Mouse (Mus musculus) testis, adult 2 months (tissue): Measurements from ENCODE around the gene Rbx1. TPM values are rescaled to one million over a fixed set of nuclear protein-coding genes. Genes with fewer than 3 reads are reported as not detected.
"Not testable (repeated sequence)": the region's sequence is repeated elsewhere in the genome, so short reads cannot be mapped to it uniquely, and the experiment has no call there.

Experiments used
- H3K27ac ChIP-seq: fragments of 200-500 bp; 2 replicates; pipeline ENCODE4 v1.5.1; 2012; ENCODE audit warnings: low read depth, low read length; ENCODE audit not compliant: control insufficient read depth, insufficient read depth
- H3K27me3 ChIP-seq: fragments of 200-500 bp; 2 replicates; pipeline ENCODE4 v1.6.1; 2012; ENCODE audit warnings: mild to moderate bottlenecking, low read length, moderate library complexity; ENCODE audit not compliant: control insufficient read depth, insufficient read depth
- H3K36me3 ChIP-seq: fragments of 200-500 bp; 2 replicates; pipeline ENCODE4 v1.6.1; 2012; ENCODE audit warnings: mild to moderate bottlenecking, low read length; ENCODE audit not compliant: control insufficient read depth, insufficient read depth
- H3K4me1 ChIP-seq: fragments of 200-500 bp; 2 replicates; pipeline ENCODE4 v1.6.1; 2012; ENCODE audit warnings: low read length; ENCODE audit not compliant: control insufficient read depth, insufficient read depth
- H3K4me3 ChIP-seq: fragments of 200-500 bp; 2 replicates; pipeline ENCODE4 v1.5.1; 2012; ENCODE audit warnings: low read depth, mild to moderate bottlenecking, low read length, moderate library complexity, mixed read lengths; ENCODE audit not compliant: control insufficient read depth
- CTCF ChIP-seq: fragments of 200-500 bp; IDR thresholded peaks from 2 replicates; pipeline ENCODE4 v1.5.1; 2012; ENCODE audit warnings: low read depth, mild to moderate bottlenecking, inconsistent platforms, low read length, moderate library complexity; ENCODE audit not compliant: control insufficient read depth, insufficient read depth, insufficient replicate concordance
- POLR2A ChIP-seq: fragments of 200-500 bp; IDR thresholded peaks from 2 replicates; pipeline ENCODE4 v1.6.1; 2012; ENCODE audit warnings: low read depth, mild to moderate bottlenecking, inconsistent platforms, low read length, moderate library complexity; ENCODE audit not compliant: control insufficient read depth
- polyA plus RNA-seq: library from polyadenylated mRNA; depleted of rRNA; stranded (reverse); fragments of >200 nt; gene quantifications from 2 replicates; pipeline ENCODE4 v1.2.3, GENCODE M21; 2012; rRNA removed

The Rbx1 gene
- polyA plus RNA-seq = 51.1 and 55.3 TPM in 2 replicates

GRCm38 (mm10) chr15:81465901-81466737 is at the start of gene Rbx1:
Gene Rbx1, plus strand, starts transcription at chr15:81466296.
- TF ChIP-seq POLR2A (0 out of 2 replicates have a peak, but pooled peaks have one; percentile 51), CTCF (no peak)
- H3K4me3 ChIP-seq = peak within 1 kb of the TSS; percentile 91
- H3K27me3 ChIP-seq = no peaks in the 10 kb centered on the region
- no peaks in the 10 kb centered on the region; the same call in 1 of the 2 replicates for H3K4me1 ChIP-seq
- no peaks in the 10 kb centered on the region for H3K36me3 ChIP-seq
- peak within 1 kb of the TSS; percentile 91 for H3K27ac ChIP-seq

DNA sequence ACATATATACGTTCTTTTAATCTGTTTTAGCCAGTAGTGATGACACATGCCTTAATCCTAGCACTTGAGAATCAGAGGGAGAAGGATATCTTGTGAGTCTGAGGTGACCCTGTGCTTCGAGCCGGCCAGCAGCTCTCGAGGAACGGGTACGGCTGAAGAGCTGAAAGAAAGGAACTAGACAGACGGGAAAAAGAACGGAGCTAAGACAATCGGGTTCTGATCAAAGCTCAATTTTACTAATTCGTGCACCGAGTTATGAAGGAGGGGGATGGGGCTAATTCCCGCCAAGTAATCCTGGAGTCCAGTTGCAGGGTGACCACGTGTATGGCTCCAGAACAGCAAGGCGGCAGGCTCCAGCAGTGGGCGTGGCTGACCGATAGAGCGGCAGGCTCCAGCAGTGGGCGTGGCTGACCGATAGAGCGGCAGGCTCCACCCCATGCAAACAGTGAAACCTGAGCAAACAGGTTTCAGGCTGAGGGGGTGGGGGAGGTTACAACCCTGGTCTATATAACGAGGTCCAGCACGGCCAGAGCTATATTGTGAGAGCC is 49.3 kb upstream of the Rbx1 start:
- not testable (repeated sequence) for H3K27me3 ChIP-seq, H3K27ac ChIP-seq, H3K4me1 ChIP-seq, H3K36me3 ChIP-seq
- H3K4me3 ChIP-seq = peak overlapping the region; percentile 50; the same call in 1 of the 2 replicates

DNA sequence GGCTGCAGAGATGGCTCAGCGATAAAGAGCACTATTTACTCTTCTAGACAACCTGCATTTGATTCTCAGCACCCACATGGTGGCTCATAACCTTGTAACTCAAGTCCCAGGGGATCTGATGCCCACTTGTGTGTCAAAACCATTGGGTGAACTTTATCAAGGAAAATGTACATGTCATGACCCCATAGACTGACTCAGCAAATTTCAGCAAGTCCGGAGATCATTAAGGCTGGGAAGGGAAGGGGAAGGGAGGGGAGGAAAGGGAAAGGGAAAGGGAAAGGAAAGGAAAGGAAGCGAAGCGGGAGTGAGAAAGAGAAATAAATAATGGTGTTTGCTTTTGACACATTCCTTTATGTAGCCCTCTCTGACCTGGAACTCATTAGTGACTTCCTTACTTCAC is 48.0 kb upstream of the Rbx1 start:
- Histone ChIP-seq H3K4me1 (peaks cover 2% of the 10 kb centered on the region; the same call in 1 of the 2 replicates), H3K27me3 (no peaks in the 10 kb centered on the region), H3K36me3 (no peaks in the 10 kb centered on the region; the same call in 1 of the 2 replicates), H3K4me3 (no peak overlapping the region), H3K27ac (no peak overlapping the region)
- TF ChIP-seq POLR2A (no peak), CTCF (no peak)

DNA sequence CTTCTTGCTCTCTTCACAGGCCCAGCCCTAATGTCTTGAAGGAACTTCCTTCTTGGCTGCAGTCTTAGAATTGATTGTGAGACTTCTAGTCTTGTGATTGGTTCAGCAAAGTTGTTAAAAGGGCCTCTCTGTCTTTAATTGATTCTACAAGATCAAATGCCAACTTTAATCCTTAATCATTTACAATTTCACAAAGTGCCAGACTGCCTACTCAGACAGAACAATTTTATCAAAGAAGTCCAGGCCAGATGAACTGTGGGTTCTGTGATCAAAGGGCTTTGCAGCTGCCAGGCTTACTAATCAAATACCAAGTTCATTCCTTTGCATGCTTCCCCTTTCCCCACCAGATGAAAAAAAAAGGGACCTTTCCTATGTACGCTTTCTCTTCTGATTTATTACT is 44.6 kb upstream of the Rbx1 start:
- H3K4me1 ChIP-seq = peaks cover 2% of the 10 kb centered on the region; the same call in 1 of the 2 replicates
- H3K27me3 ChIP-seq = no peaks in the 10 kb centered on the region
- no peak overlapping the region for H3K4me3 ChIP-seq
- no peak overlapping the region for H3K27ac ChIP-seq
- TF ChIP-seq CTCF (no peak), POLR2A (no peak)
- no peaks in the 10 kb centered on the region for H3K36me3 ChIP-seq

DNA sequence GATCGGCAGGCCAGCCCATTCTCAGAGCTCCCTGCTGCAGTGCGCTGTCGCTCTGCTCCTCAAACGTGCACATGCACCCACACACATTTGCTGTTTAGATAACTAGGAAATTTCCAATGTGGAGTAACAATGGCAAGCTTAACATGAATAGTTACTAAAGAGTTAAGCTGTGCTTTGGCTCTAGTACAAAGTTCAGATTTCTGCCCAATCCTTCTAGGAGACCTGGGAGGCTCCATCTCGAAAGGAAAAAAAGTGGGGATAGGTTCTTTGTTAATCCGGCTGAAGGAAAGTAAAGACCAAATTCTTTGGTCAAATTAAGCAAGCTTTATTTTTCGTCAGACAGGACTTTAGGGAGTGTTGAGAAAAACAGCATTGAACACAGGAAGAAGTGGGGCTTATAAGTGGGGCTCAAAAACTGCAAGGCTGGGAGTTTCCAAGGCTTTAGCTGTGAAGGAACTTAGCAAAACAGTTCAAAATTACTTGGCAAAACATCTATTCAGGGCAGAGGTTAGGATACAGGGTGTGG is 43.9 kb upstream of the Rbx1 start:
- TF ChIP-seq CTCF (no peak), POLR2A (no peak)
- peak overlapping the region; percentile 9; the same call in 1 of the 2 replicates for H3K27ac ChIP-seq
- H3K36me3 ChIP-seq = no peaks in the 10 kb centered on the region
- no peak overlapping the region for H3K4me3 ChIP-seq
- no peaks in the 10 kb centered on the region for H3K27me3 ChIP-seq
- H3K4me1 ChIP-seq = no peaks in the 10 kb centered on the region

DNA sequence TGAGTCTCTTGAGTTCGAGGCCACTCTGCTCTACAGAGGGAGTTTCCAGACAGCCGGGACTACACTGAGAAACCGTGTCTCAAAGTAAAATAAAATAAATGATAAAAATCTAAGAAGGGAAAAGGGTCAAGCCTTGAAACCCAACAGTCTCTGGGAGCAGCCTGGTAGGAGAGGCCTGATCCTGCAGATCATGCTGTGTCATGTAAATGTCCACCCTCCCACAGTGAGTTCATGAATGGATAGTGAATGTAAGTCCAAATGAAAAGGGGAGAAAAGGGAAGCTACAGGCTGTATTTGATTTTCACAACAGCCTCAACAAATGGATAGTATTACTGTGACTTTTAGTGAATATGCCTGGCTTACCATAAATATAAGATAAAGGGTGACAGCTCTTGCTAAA is 40.8 kb upstream of the Rbx1 start:
- Histone ChIP-seq H3K27ac (no peak overlapping the region), H3K27me3 (no peaks in the 10 kb centered on the region), H3K4me3 (no peak overlapping the region), H3K4me1 (no peaks in the 10 kb centered on the region), H3K36me3 (peaks cover 1% of the 10 kb centered on the region; the same call in 1 of the 2 replicates)
- TF ChIP-seq POLR2A (no peak), CTCF (no peak)

DNA sequence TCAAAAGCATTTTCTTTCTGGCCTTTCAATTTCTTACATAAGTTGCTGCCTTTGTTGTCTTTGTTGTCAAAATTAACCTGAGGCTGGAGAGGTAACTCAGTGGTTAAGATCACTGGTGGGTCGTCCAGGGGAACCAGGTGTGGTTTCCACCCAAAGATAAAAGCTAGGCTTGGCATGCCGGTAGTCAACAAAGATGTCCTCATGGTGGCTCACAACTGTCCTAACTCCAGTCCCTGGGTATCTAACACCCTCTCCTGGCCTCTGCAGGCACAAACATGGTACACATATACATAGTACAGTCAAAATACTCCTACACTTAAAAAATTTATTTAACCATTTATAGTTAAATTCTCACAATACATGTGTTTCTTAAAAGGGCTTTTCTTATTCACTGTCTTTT is 38.1 kb upstream of the Rbx1 start:
- H3K4me3 ChIP-seq = no peak overlapping the region
- no peak for TF ChIP-seq POLR2A
- TF ChIP-seq CTCF = no peak
- H3K4me1 ChIP-seq = no peaks in the 10 kb centered on the region
- H3K36me3 ChIP-seq = peaks cover 5% of the 10 kb centered on the region
- H3K27ac ChIP-seq = no peak overlapping the region
- no peaks in the 10 kb centered on the region for H3K27me3 ChIP-seq
